Mouse (Mus musculus) liver, embryonic 14.5 days (tissue): ENCODE results near the gene Tmem258. TPM values are rescaled to one million over a fixed set of nuclear protein-coding genes. Genes with fewer than 3 reads are reported as not detected.
"Not testable (repeated sequence)": the region's sequence is repeated elsewhere in the genome, so short reads cannot be mapped to it uniquely, and the experiment has no call there.

Source experiments
- ATAC-seq: fragments of 200-750 bp; cut with Nextera tagmentation; 2 replicates; pipeline ENCODE4 v1.8.0; 2017; ENCODE audit warnings: moderate number of reproducible peaks, mild to moderate bottlenecking, moderate library complexity; ENCODE audit not compliant: insufficient read depth
- DNase-seq, 3 experiments: peaks; one replicate each; pipeline ENCODE4 v3.0.0-alpha.2; 2012 to 2013; ENCODE audit warnings: low read depth in 3 of 3, low spot score in 3 of 3
- H3K27ac ChIP-seq: fragments of 300-500 bp; sonication (generic); 2 replicates; pipeline ENCODE4 v1.5.1; 2014; ENCODE audit warnings: moderate library complexity, mild to moderate bottlenecking, control low read depth, inconsistent platforms
- H3K27me3 ChIP-seq: fragments of 300-500 bp; sonication (generic); 2 replicates; pipeline ENCODE4 v1.6.1; 2014; ENCODE audit warnings: mild to moderate bottlenecking, low read length, moderate library complexity; ENCODE audit not compliant: control insufficient read depth, insufficient read depth
- H3K36me3 ChIP-seq: fragments of 300-500 bp; sonication (generic); replicated peaks from 2 replicates; pipeline ENCODE4 v1.6.1; 2014; ENCODE audit warnings: low read depth; ENCODE audit not compliant: control insufficient read depth, insufficient read depth
- H3K4me1 ChIP-seq, 2 experiments: fragments of 200-500 bp in 1 of 2; fragments of 300-500 bp in 1 of 2; sonication (generic) in 1 of 2; replicated peaks; 2 replicates each; pipeline ENCODE4 v1.6.1; 2012 to 2014; ENCODE audit warnings: antibody characterized with exemption in 1 of 2, inconsistent platforms in 1 of 2, low read length in 1 of 2; ENCODE audit not compliant: control insufficient read depth in 2 of 2, insufficient read depth in 2 of 2
- H3K4me2 ChIP-seq: fragments of 300-500 bp; sonication (generic); 2 replicates; pipeline ENCODE4 v1.6.1; 2014; ENCODE audit warnings: low read depth, mild to moderate bottlenecking, control low read depth, moderate library complexity
- H3K4me3 ChIP-seq, 2 experiments: fragments of 200-500 bp in 1 of 2; fragments of 300-500 bp in 1 of 2; sonication (generic) in 1 of 2; 2 replicates each; pipeline ENCODE4 v1.5.1; 2012 to 2014; ENCODE audit warnings: low read depth in 2 of 2, low read length in 2 of 2, mild to moderate bottlenecking in 2 of 2, control low read depth in 1 of 2, inconsistent platforms in 1 of 2, moderate library complexity in 1 of 2; ENCODE audit not compliant: insufficient read depth in 1 of 2
- H3K9ac ChIP-seq: fragments of 300-500 bp; sonication (generic); replicated peaks from 2 replicates; pipeline ENCODE4 v1.6.1; 2014; ENCODE audit warnings: mild to moderate bottlenecking, control low read depth, moderate library complexity
- H3K9me3 ChIP-seq: fragments of 300-500 bp; sonication (generic); 2 replicates; pipeline ENCODE4 v1.6.1; 2016; ENCODE audit warnings: low read length, mixed read lengths; ENCODE audit not compliant: control insufficient read depth
- CTCF ChIP-seq: IDR thresholded peaks from 2 replicates; pipeline ENCODE4 v1.5.1; 2016; ENCODE audit warnings: antibody characterized with exemption, low read depth, control low read depth
- EP300 ChIP-seq: IDR thresholded peaks from 2 replicates; pipeline ENCODE4 v1.6.1; 2016; ENCODE audit warnings: antibody characterized with exemption, low read depth
- WGBS: fragments of 180-500 bp; shearing (Covaris S2); extraction: QIAGEN DNeasy Blood & Tissue Kit; methylation state at CpG from one replicate; pipeline ENCODE4 v1.1.7; 2014; ENCODE audit not compliant: insufficient replicate concordance; 5-methylcytosine and 5-hydroxymethylcytosine counted together
- polyA plus RNA-seq, 2 experiments: library from polyadenylated mRNA; depleted of rRNA in 1 of 2; stranded (reverse) in 1 of 2; unstranded in 1 of 2; fragments of >200 nt; fragmentation: Nextera tagmentation in 1 of 2; extraction: Ambion mirVana in 1 of 2; gene quantifications; 2 replicates each; pipeline versions ENCODE4 v1.2.1 to v1.2.3; 2012 to 2014

Gene Tmem258
- polyA plus RNA-seq (2012; rRNA removed) = 78.6 and 107 TPM in 2 replicates
- 397 and 402 TPM in 2 replicates for polyA plus RNA-seq (2014; fragmentation: Nextera tagmentation; extraction: Ambion mirVana)

GRCm38 (mm10) chr19:10203848-10204615 is at the start of gene Tmem258, which contains the start of gene Fen1:
Gene Tmem258, plus strand, starts transcription at chr19:10204014.
Gene Fen1, minus strand, starts transcription at chr19:10204169.
- peak within 1 kb of the TSS; percentile 99 for H3K4me2 ChIP-seq
- DNase-seq (peak; percentile 80 to 85 (median 81)), ATAC-seq (peak; percentile 85)
- H3K4me1 ChIP-seq = peaks cover 10 to 12% of the 10 kb centered on the region in 2 experiments
- H3K9ac ChIP-seq = peak within 1 kb of the TSS; percentile 99
- no peak for TF ChIP-seq EP300
- no peak for TF ChIP-seq CTCF
- under 1% methylated on average over 40 of the region's 40 CpGs for WGBS
- peak within 1 kb of the TSS; percentile 71 to 99 for H3K4me3 ChIP-seq
- peak within 1 kb of the TSS; percentile 94 for H3K27ac ChIP-seq
- peaks cover 43% of the 10 kb centered on the region for H3K36me3 ChIP-seq
- H3K9me3 ChIP-seq = no peaks in the 10 kb centered on the region
- no peaks in the 10 kb centered on the region for H3K27me3 ChIP-seq

- Histone ChIP-seq H3K4me3 (no peak overlapping the region), H3K27me3 (no peaks in the 10 kb centered on the region), H3K4me2 (no peak overlapping the region), H3K36me3 (no peaks in the 10 kb centered on the region), H3K27ac (no peak overlapping the region), H3K9ac (no peak overlapping the region), H3K9me3 (no peaks in the 10 kb centered on the region), H3K4me1 (no peaks in the 10 kb centered on the region)
- 58% methylated on average over 2 of the region's 2 CpGs for WGBS
- ATAC-seq (no peak), DNase-seq (no peak)
- TF ChIP-seq CTCF (no peak), EP300 (no peak)
Measured at GRCm38 (mm10) chr19:10157725-10158124, 46.1 kb upstream of the Tmem258 start.

GRCm38 (mm10) chr19:10163896-10164295 is 39.9 kb upstream of the Tmem258 start:
- 70% methylated on average over 3 of the region's 3 CpGs for WGBS
- Histone ChIP-seq H3K4me3 (no peak overlapping the region), H3K9ac (no peak overlapping the region), H3K4me2 (no peak overlapping the region), H3K9me3 (no peaks in the 10 kb centered on the region), H3K27ac (no peak overlapping the region), H3K4me1 (no peaks in the 10 kb centered on the region), H3K27me3 (no peaks in the 10 kb centered on the region), H3K36me3 (no peaks in the 10 kb centered on the region)
- TF ChIP-seq EP300 = no peak
- TF ChIP-seq CTCF = no peak
- no peak for ATAC-seq
- DNase-seq = no peak

- not testable (repeated sequence) for H3K9me3 ChIP-seq, H3K4me2 ChIP-seq, H3K27ac ChIP-seq, H3K9ac ChIP-seq, ATAC-seq, H3K27me3 ChIP-seq, H3K4me3 ChIP-seq, DNase-seq, H3K36me3 ChIP-seq
- 63% methylated on average over 3 of the region's 4 CpGs for WGBS
- peaks cover 5 to 13% of the 10 kb centered on the region in 2 experiments; a peak in 3 of 4 replicates for H3K4me1 ChIP-seq
Measured at GRCm38 (mm10) chr19:10165928-10166327, 37.9 kb upstream of the Tmem258 start.

- Histone ChIP-seq H3K27me3 (no peaks in the 10 kb centered on the region), H3K27ac (no peak overlapping the region), H3K4me2 (no peak overlapping the region), H3K4me3 (no peak overlapping the region), H3K4me1 (peaks cover 13 to 23% of the 10 kb centered on the region in 2 experiments), H3K9me3 (no peaks in the 10 kb centered on the region), H3K9ac (no peak overlapping the region), H3K36me3 (no peaks in the 10 kb centered on the region)
- no peak for TF ChIP-seq EP300
- TF ChIP-seq CTCF = no peak
- no peak for DNase-seq
- 53% methylated on average over 4 of the region's 4 CpGs for WGBS
- no peak for ATAC-seq
Measured at GRCm38 (mm10) chr19:10167112-10167511, 36.7 kb upstream of the Tmem258 start.
